Mouse (Mus musculus) forebrain, postnatal 0 days (tissue): ENCODE measurements around the gene Fam189a2. TPM values are rescaled to one million over a fixed set of nuclear protein-coding genes. Genes with fewer than 3 reads are reported as not detected.

ENCODE experiments used
- ATAC-seq: fragments of 200-750 bp; cut with Nextera tagmentation; 2 replicates; pipeline ENCODE4 v1.8.0; 2017; ENCODE audit warnings: mild to moderate bottlenecking, moderate library complexity
- DNase-seq: peaks from one replicate; pipeline ENCODE4 v3.0.0-alpha.2; 2015
- H3K27ac ChIP-seq: fragments of 300-500 bp; sonication (generic); 2 replicates; pipeline ENCODE4 v1.5.1; 2014; ENCODE audit warnings: low read depth, mild to moderate bottlenecking, antibody characterized with exemption, low read length, moderate library complexity, mixed read lengths
- H3K27me3 ChIP-seq: fragments of 300-500 bp; sonication (generic); 2 replicates; pipeline ENCODE4 v1.6.1; 2014; ENCODE audit warnings: mild to moderate bottlenecking, low read length, mixed read lengths; ENCODE audit not compliant: insufficient read depth
- H3K36me3 ChIP-seq: fragments of 300-500 bp; sonication (generic); 2 replicates; pipeline ENCODE4 v1.6.1; 2014; ENCODE audit warnings: mild to moderate bottlenecking, moderate library complexity; ENCODE audit not compliant: insufficient read depth
- H3K4me1 ChIP-seq: fragments of 300-500 bp; sonication (generic); 2 replicates; pipeline ENCODE4 v1.6.1; 2014; ENCODE audit warnings: antibody characterized with exemption; ENCODE audit not compliant: insufficient read depth
- H3K4me2 ChIP-seq: fragments of 300-500 bp; sonication (generic); 2 replicates; pipeline ENCODE4 v1.6.1; 2014; ENCODE audit warnings: low read depth, mild to moderate bottlenecking, moderate library complexity
- H3K4me3 ChIP-seq: fragments of 300-500 bp; sonication (generic); 2 replicates; pipeline ENCODE4 v1.5.1; 2014; ENCODE audit warnings: low read depth, low read length, mixed read lengths
- H3K9ac ChIP-seq: fragments of 300-500 bp; sonication (generic); 2 replicates; pipeline ENCODE4 v1.6.1; 2014; ENCODE audit warnings: mild to moderate bottlenecking
- H3K9me3 ChIP-seq: fragments of 300-500 bp; sonication (generic); 2 replicates; pipeline ENCODE4 v1.6.1; 2016; ENCODE audit warnings: low read length
- CTCF ChIP-seq: sonication (generic); IDR thresholded peaks from 2 replicates; pipeline ENCODE4 v1.5.1; 2016; ENCODE audit warnings: antibody characterized with exemption, control low read depth, low read depth
- WGBS: fragments of 180-500 bp; shearing (Covaris S2); extraction: QIAGEN DNeasy Blood & Tissue Kit; methylation state at CpG from one replicate; pipeline ENCODE4 v1.1.7; 2014; 5-methylcytosine and 5-hydroxymethylcytosine counted together
- polyA plus RNA-seq: library from polyadenylated mRNA; unstranded; fragments of >200 nt; fragmentation: Nextera tagmentation; extraction: Ambion mirVana; gene quantifications from 2 replicates; pipeline ENCODE4 v1.2.1, GENCODE M21; 2015
- total RNA-seq: library from RNA; depleted of rRNA; stranded (reverse); fragments of >200 nt; gene quantifications from 2 replicates; pipeline ENCODE4 v1.2.3, GENCODE M21; 2014

The Fam189a2 gene
- total and polyA plus RNA-seq, 2 experiments from 2014 or later: 2.5 to 8.2 TPM

DNA sequence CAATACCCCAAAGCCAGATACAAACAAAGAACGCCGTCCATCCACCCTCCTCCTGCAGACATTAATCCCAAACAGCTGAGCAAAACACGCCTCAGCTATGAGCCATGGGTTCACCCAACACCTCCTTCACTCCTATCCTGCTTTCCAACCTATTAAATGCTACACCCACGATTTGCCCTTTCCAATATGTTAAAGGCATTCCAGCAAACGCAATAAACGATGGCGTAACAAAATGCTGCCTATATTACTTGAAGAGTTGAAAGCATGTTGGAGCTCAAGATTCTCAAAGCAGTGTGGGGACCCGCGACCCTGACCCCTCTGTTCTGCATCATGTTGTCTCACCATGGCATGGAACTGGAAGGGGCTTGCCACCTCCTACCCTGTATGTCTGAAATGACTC is 11.2 kb downstream of the Fam189a2 start:
- Histone ChIP-seq H3K36me3 (no peaks in the 10 kb centered on the region), H3K9ac (no peak overlapping the region), H3K27me3 (no peaks in the 10 kb centered on the region), H3K4me2 (no peak overlapping the region), H3K27ac (no peak overlapping the region), H3K9me3 (no peaks in the 10 kb centered on the region), H3K4me3 (no peak overlapping the region), H3K4me1 (0 out of 2 replicates have a peak, but pooled peaks cover 3% of the 10 kb centered on the region)
- no peak for TF ChIP-seq CTCF
- no peak for ATAC-seq
- 86% methylated on average over 9 of the region's 9 CpGs for WGBS
- DNase-seq: no peak

DNA sequence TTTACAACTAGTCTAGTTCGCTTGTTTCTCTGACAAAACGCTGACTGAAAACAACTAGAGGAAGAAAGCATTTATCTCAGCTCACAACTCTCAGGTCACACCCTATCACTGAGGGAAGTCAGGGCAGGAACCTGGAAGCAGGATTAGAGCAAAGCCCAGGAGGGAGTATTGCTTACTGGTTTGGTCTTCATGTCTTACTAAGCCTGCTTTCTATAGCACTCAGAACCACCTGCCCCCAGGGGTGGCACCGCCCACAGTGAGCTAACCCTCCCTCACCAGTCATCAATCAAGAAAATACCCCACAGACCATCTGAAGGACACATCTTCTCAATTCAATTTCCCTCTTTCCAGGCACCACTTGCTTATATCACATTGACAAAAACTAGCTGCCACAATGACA is 12.4 kb downstream of the Fam189a2 start:
- Histone ChIP-seq H3K27me3 (no peaks in the 10 kb centered on the region), H3K36me3 (no peaks in the 10 kb centered on the region), H3K4me2 (no peak overlapping the region), H3K9me3 (no peaks in the 10 kb centered on the region), H3K4me3 (no peak overlapping the region), H3K27ac (no peak overlapping the region), H3K9ac (no peak overlapping the region), H3K4me1 (no peaks in the 10 kb centered on the region)
- ATAC-seq: no peak
- 92% methylated on average over 3 of the region's 3 CpGs for WGBS
- no peak for TF ChIP-seq CTCF
- no peak for DNase-seq

GRCm38 (mm10) chr19:24017892-24018291 is 12.9 kb downstream of the Fam189a2 start:
- H3K27ac ChIP-seq: no peak overlapping the region
- H3K4me3 ChIP-seq: no peak overlapping the region
- no peak overlapping the region for H3K9ac ChIP-seq
- no peak overlapping the region for H3K4me2 ChIP-seq
- ATAC-seq: no peak
- DNase-seq: no peak
- H3K9me3 ChIP-seq: no peaks in the 10 kb centered on the region
- no peaks in the 10 kb centered on the region for H3K27me3 ChIP-seq
- no peak for TF ChIP-seq CTCF
- no peaks in the 10 kb centered on the region for H3K4me1 ChIP-seq
- 65% methylated on average over 3 of the region's 3 CpGs for WGBS
- no peaks in the 10 kb centered on the region for H3K36me3 ChIP-seq

- TF ChIP-seq CTCF: no peak
- H3K9me3 ChIP-seq: 0 out of 2 replicates have a peak, but pooled peaks cover under 1% of the 10 kb centered on the region
- H3K4me3 ChIP-seq: no peak overlapping the region
- DNase-seq: no peak
- no peak overlapping the region for H3K4me2 ChIP-seq
- no peaks in the 10 kb centered on the region for H3K36me3 ChIP-seq
- H3K27me3 ChIP-seq: no peaks in the 10 kb centered on the region
- no peaks in the 10 kb centered on the region for H3K4me1 ChIP-seq
- ATAC-seq: no peak
- WGBS: 24% methylated on average over 1 of the region's 1 CpGs
- no peak overlapping the region for H3K27ac ChIP-seq
- no peak overlapping the region for H3K9ac ChIP-seq
Observed at GRCm38 (mm10) chr19:24017427-24017826, 13.4 kb downstream of the Fam189a2 start.

DNA sequence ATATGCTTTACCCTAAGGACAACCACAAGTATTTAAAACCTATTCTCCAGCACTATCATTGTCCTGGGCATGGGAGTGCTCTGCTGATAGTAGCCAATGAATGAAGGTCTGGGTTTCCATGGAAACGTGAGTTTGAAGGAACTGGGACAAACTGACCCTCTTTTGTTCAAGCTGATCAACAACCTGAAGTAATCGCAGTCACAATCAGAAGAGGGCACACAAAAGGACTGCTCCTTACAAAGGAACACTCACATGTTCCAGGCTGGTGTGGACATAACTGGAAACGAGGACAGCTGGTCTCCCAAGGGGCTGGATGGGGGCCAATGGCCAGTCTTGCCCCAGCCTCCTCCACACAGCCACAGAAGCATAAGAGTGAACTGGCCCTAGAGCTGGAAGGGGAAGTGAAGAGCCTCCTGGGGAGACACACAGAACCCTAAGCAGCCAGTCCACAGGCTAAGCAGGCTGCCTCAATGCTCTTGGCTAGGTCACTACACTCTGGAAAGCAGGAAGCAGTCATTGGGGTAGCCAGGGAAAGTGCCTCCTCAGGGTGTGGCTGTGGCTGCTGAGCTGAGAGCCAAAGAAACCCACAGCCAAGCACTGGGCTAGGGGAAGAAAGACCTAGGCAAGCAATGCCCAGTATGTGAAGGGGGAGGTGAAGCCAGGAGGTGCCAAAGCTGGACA is 14.0 kb downstream of the Fam189a2 start:
- no peak for TF ChIP-seq CTCF
- ATAC-seq (peak; percentile 69), DNase-seq (no peak)
- Histone ChIP-seq H3K4me2 (no peak overlapping the region), H3K36me3 (no peaks in the 10 kb centered on the region), H3K27ac (0 out of 2 replicates have a peak overlapping the region, but pooled peaks have one; percentile 30), H3K4me3 (no peak overlapping the region), H3K9ac (no peak overlapping the region), H3K27me3 (no peaks in the 10 kb centered on the region), H3K4me1 (no peaks in the 10 kb centered on the region), H3K9me3 (0 out of 2 replicates have a peak, but pooled peaks cover 6% of the 10 kb centered on the region)
- 5% methylated on average over 3 of the region's 3 CpGs for WGBS

DNA sequence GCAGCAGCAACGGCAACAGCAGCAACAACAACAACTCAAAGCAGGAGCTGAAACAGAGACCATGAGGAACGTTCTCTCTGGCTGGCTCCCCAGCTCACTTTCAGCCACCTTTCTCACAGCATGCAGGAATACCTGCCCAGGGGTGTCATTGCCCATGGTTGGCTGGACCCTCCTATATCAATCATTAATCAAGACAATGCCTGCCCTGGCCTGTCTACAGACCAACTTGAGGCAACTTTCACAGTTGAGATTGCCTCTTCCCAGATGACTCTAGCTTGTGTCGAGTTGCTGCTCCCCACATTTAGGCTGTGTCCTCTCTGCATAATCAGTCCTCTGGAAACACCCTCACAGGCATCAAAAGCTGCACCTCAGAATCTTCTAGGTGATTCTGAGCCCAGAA is 17.6 kb downstream of the Fam189a2 start:
- H3K36me3 ChIP-seq: no peaks in the 10 kb centered on the region
- no peak overlapping the region for H3K4me3 ChIP-seq
- no peaks in the 10 kb centered on the region for H3K4me1 ChIP-seq
- 0 out of 2 replicates have a peak, but pooled peaks cover 7% of the 10 kb centered on the region for H3K9me3 ChIP-seq
- H3K4me2 ChIP-seq: no peak overlapping the region
- no peak overlapping the region for H3K27ac ChIP-seq
- WGBS: 92% methylated on average over 3 of the region's 3 CpGs
- no peak for TF ChIP-seq CTCF
- DNase-seq (no peak), ATAC-seq (no peak)
- H3K9ac ChIP-seq: no peak overlapping the region
- H3K27me3 ChIP-seq: no peaks in the 10 kb centered on the region

GRCm38 (mm10) chr19:24012479-24012878 is 18.3 kb downstream of the Fam189a2 start:
- Histone ChIP-seq H3K9me3 (0 out of 2 replicates have a peak, but pooled peaks cover 7% of the 10 kb centered on the region), H3K9ac (no peak overlapping the region), H3K27ac (no peak overlapping the region), H3K27me3 (no peaks in the 10 kb centered on the region), H3K4me3 (no peak overlapping the region), H3K36me3 (no peaks in the 10 kb centered on the region), H3K4me1 (no peaks in the 10 kb centered on the region), H3K4me2 (no peak overlapping the region)
- TF ChIP-seq CTCF: no peak
- 95% methylated on average over 8 of the region's 8 CpGs for WGBS
- DNase-seq: no peak
- no peak for ATAC-seq
